Mouse (Mus musculus) retina, postnatal 1 day (tissue): ENCODE data around the gene Gab2.

Experiments used
- DNase-seq: peaks from one replicate; pipeline ENCODE4 v3.0.0-alpha.2; 2012

Gab2 gene

DNA sequence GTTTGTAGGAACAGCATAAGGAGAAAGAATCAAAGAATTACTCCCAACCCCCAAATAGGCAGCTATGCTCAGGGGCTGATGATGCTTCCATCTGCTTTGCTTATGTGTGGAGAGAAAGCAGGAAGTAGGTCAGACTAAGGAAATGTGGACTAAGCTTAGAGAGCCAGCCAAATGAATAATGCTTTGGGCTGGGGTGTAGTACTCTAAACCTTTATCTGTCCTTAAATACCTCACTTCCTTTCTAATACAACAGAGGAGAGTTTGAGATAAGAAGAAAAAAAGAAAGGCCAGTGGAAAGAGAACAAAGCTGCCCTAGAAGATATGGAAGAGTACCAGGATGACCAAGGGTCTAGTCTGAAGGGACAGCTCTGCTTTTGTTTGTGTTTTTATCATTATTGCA is 189.0 kb downstream of the Gab2 start:
- DNase-seq = peak; percentile 19

GRCm38 (mm10) chr7:97271068-97271467 is 189.7 kb downstream of the Gab2 start:
- DNase-seq = no peak

- no peak for DNase-seq
These were observed 215.6 kb downstream of the Gab2 start for GRCm38 (mm10) chr7:97296986-97297385.

DNA sequence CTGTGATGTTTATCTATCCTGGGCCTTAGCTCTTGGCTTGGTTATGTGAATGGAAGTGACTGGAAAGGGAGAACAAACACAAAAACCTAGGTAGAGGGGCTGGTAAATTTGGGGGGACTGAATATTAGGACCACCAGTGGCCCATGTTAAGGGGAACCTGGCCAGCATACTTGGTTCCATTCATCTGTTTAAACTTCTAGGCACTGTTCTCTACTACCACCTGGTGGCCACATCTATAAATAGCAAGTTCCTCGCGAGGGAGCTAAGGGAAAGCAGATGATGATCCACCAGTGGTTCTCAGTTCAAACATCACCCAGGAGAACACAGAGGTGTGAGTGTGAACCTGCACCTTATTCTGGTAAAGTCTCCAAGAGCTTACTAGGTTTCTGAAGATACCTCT is 216.1 kb downstream of the Gab2 start:
- DNase-seq = peak; percentile 75

GRCm38 (mm10) chr7:97298279-97298678 is 216.9 kb downstream of the Gab2 start:
- no peak for DNase-seq

DNA sequence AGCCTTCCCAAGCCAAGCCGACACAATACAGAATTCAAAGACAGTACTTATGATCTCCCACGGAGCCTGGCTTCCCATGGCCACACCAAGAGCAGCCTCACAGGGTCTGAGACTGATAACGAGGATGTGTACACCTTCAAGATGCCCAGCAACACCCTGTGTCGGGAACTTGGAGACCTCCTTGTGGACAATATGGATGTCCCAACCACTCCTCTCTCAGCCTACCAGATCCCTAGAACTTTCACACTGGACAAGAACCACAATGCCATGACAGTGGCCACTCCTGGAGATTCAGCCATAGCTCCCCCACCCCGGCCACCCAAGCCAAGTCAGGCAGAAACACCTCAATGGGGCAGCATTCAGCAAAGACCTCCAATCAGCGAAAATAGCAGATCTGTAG is 217.6 kb downstream of the Gab2 start:
- DNase-seq = no peak

- no peak for DNase-seq
These were observed 219.5 kb downstream of the Gab2 start for GRCm38 (mm10) chr7:97300914-97301313.

- no peak for DNase-seq
These were observed 219.9 kb downstream of the Gab2 start for GRCm38 (mm10) chr7:97301321-97301720.

DNA sequence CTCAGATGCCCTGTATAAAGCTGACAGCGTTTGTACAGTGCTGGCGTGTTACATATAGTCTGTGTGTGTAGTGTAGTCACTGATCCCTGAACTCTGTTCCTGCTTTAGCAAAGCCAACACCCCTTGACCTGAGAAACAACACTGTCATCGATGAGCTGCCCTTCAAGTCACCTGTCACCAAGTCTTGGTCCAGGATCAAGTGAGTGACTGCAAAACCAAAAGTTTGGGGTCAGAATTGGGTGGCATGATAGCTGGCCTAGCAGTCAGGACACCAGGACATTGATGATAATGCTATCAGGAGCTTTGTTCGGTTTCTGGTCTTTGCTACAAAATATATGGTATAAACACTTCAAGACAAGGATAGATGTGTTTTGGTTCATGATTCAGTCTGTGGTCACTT is 220.9 kb downstream of the Gab2 start:
- no peak for DNase-seq

DNA sequence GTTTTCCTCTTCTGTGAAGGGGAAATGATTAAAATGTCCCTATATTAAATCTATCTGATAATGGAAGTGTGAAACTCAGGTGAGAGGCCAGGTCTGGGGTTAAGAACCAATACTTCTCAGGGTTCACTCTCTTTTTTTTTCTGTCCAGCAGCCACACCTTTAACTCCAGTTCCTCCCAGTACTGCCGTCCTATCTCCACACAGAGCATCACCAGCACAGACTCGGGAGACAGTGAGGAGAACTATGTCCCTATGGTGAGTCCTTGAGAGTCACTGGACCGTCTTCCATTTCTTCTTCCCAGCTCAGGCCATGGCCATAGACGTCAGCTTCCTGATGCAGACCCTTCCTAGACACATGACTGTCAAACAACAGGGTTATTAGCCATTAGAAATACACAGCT is 221.5 kb downstream of the Gab2 start:
- DNase-seq = no peak

- DNase-seq = no peak
These were observed 222.2 kb downstream of the Gab2 start for GRCm38 (mm10) chr7:97303614-97304013.

GRCm38 (mm10) chr7:97304471-97304870 is 223.1 kb downstream of the Gab2 start:
- no peak for DNase-seq

GRCm38 (mm10) chr7:97305206-97305605 is 223.8 kb downstream of the Gab2 start:
- no peak for DNase-seq

DNA sequence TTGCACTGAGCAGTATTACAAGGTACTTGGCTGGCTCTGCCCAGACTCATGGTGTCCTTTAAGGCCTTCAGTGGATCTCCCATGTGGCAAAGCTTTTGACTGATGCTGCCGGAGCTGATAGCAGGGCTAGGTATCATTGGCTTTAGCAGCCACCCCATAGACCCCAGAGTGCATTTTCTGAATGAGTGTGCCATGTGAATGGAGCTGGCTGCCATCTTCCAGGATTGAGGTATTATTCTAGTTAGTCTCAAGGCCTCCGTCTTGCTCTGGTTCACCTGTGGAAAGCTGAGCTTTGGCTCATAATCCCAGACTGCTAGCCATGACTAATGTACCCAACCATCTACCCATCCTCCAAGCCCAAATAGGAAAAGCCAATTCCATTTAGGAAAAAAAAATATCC is 225.4 kb downstream of the Gab2 start:
- DNase-seq = no peak

DNA sequence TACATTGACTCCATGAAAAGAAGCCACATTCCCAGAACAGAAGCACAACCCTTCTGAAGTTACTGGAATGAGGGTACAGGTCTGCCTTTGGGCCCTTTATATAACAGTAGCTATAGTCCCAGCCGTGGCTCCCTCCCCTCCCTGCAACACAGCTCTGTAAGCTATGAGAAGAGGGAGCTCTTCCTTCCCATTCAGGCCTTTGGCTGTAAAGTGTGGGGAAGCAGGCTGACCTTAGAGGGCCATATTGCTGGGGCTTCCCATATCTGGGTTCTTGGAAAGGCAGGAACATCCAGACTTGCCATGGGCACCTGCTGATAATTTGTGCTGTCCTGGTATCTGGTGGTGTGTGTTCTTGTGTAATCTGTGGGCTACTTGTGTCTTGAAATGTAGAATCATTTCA is 226.2 kb downstream of the Gab2 start:
- DNase-seq = no peak

DNA sequence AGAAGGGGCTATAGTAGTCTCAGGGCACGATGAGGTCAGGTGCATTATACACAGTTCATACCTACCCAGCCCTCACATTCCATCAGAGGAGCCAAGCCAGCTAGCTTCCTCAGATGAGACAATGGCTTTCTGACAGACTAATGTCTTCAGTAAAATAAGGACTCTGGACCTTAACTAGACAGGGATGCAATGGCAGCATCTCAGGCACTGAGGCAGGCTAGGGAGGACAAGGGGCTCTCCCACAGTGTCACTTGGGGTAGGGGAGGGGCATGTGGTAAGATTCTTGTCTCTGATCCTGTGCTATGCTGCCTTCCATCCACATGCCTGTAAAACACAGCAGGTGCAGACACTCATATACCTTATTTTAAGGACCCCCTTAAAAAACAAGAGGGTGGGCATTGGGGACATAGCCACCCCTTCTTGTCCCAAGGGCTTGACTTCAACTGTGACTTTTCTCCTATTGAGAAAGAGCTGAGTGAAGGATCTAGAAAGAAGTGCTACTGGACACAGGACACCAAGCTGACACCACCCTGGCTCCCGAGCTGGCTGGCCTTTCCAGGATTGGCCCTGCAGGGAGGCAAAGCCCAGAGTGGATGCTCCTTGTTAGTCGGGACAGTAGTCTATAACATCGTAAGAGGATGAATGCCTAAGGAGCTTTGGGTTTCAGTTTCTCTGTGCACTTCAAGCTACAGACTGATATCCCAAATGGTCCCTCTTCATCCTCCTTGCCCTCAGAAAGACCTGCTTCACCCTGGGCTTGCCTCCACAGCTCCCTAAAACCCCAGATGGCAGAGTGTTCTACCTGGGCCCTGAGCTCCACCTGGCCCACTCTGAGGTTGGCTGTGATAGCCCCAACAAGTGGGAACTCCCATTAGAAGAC is 228.3 kb downstream of the Gab2 start:
- no peak for DNase-seq

GRCm38 (mm10) chr7:97310341-97310635 is 228.9 kb downstream of the Gab2 start:
- no peak for DNase-seq

GRCm38 (mm10) chr7:97311620-97312019 is 230.2 kb downstream of the Gab2 start:
- no peak for DNase-seq

DNA sequence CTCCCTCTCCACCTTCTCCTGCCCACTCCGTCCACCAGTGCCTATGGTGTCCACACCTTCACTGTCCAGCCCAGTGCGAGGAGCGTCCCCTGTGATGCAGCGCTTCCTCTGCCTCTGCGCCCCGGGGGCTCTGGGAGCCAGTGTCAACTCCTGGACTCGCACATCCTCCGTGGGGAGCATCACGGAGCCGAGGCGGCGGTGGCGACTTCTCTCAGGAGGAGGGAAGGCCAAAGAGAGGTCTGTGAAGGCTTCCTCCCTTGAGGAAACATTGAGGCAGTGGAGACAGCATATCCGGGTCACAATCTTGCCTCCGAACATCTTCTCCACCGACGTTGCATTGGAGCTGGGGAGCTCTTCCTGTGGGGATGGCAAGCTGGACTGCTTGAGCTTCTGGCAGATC is 230.8 kb downstream of the Gab2 start:
- DNase-seq = no peak

DNA sequence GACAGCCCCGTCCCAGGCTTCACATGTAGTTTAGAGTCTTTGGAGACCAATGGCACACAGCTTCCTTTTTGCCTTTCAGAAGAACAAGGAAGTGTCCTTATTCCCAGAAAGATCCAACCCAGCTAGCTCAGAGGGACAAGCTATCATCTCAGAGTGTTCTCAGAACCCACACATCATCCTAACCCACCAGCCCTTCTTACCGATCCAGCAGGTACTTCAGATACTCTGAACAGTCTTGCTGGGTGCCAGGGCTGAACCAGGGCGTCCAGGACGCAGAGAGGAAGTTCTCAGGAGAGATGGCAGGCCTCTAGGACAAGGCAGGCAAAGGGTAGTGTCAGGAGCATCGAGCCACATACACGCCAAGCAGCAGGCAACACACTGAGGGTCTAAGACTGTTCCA is 231.5 kb downstream of the Gab2 start:
- DNase-seq = no peak

DNA sequence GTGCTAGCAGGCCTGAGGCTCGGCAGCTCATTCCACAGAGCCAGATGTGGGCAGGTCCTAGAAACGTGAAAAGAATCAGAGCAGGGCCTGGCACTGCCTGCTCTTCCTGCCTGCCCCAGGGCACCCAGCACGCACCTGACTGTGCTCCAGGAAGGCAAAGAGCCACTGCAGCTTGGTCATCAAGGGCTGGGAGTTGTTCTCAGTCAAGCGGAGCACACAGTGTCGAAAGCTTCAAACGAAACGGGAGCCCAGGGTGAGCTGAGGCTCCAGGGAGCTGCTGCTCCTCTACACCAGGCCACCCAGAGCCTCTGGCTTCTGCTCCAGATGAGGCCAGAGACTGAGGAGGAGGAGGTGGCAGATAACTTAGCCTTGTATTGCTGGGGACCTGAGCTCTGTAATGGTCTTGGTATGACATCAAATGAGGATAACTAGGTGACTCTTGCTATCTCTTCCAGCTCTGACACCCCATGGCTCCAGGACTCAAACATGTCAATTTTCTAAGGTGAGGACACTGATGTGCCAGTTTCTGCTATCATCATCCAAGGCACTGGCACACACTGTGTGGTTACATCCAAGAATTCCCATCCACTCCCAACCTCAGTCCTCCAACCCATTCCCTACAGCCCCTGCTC is 232.1 kb downstream of the Gab2 start:
- no peak for DNase-seq

DNA sequence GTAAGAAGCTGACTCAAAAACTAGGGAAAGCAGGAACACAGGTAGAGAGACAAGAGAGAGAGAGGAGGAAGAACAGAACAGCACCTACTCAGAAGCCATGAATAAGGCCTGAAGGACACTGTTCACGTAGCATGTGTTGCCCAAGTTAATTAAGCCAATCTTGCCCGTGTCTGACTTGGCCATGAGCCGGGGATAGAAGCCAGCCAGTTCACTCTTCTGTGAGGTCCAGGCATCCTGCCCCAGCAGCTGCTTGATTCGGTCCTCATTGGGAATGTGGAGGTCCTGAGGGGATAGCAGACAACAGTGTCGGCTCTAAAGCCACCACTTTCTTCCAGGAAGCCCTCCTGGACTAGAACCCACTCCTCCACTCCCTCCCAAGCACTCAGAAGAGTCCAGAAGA is 233.3 kb downstream of the Gab2 start:
- no peak for DNase-seq

DNA sequence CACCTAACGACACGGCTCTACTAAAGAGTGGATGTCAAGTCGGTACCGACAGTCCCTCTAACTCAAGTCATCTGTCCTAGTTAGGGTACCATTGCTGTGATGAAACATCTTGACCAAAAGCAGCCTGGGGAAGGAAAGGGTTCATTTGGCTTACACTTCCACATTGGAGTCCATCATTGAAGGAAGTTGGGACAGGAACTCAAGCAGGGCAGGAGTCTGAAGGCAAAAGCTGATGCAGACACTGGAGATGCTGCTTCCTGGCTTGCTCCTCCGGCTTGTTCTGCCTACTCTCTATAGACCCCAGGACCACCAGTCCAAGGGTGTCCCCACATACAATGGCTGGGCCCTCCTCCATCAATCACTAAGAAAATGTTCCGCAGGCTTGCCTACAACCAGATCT is 234.3 kb downstream of the Gab2 start:
- no peak for DNase-seq

DNA sequence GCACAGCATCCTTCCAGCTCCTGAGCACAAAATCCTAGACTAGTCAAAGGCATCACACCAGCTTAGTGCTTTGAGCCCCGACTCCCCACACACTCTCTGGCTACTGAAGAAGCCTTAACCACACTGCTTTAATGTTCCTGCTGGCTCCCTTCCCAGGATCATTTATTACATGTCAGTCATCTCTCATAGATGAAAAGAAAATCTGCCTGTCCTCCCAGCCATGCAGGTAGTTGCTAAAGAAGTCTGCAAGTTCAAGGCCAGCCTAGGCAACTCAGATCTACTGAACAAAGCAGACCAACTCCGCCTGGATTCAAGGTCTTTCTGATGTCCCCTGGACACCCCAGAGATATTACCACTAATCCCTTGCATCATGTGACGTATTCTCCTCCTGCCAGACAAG is 236.3 kb downstream of the Gab2 start:
- DNase-seq = no peak

DNA sequence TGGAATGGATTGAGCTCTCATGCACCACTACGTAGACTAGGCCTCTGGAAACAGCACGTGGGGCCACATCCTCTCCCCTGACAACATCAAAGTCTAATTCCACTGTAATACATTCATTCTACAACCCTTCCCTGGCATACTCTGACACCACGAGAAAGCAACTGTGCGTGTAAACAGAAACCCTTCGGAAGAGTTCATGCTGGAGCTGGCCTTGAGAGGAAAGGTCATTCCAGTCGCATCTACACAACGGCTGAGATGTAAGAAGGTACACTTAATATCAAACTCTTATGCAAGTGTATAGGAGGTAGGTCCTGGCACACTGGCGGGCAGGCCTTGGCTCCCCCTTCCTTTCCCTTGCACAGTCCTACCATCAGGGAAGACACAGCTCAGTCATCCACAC is 243.0 kb downstream of the Gab2 start:
- DNase-seq = no peak
